Mouse (Mus musculus) liver, adult 2 months (tissue): ENCODE results near the gene Slc35b2. TPM values are rescaled to one million over a fixed set of nuclear protein-coding genes. Genes with fewer than 3 reads are reported as not detected.

ENCODE experiments used
- DNase-seq: peaks from one replicate; pipeline ENCODE4 v3.0.0-alpha.2; 2011; ENCODE audit warnings: low read depth, low spot score; ENCODE audit errors: extremely low read depth
- H3K27ac ChIP-seq: fragments of 200-500 bp; replicated peaks from 2 replicates; pipeline ENCODE4 v1.5.1; 2012; ENCODE audit warnings: low read depth, mild to moderate bottlenecking, control low read depth, inconsistent platforms, low read length; ENCODE audit not compliant: insufficient read depth
- H3K27me3 ChIP-seq: fragments of 200-500 bp; 2 replicates; pipeline ENCODE4 v1.6.1; 2012; ENCODE audit warnings: mild to moderate bottlenecking, moderate library complexity, low read length, inconsistent platforms; ENCODE audit not compliant: control insufficient read depth, insufficient read depth
- H3K36me3 ChIP-seq: fragments of 200-500 bp; 2 replicates; pipeline ENCODE4 v1.6.1; 2012; ENCODE audit warnings: low read length, inconsistent platforms; ENCODE audit not compliant: control insufficient read depth, insufficient read depth
- H3K4me1 ChIP-seq: fragments of 200-500 bp; 2 replicates; pipeline ENCODE4 v1.6.1; 2011; ENCODE audit warnings: low read length; ENCODE audit not compliant: control insufficient read depth, insufficient read depth
- H3K4me3 ChIP-seq: fragments of 200-500 bp; 2 replicates; pipeline ENCODE4 v1.5.1; 2011; ENCODE audit warnings: low read depth, mild to moderate bottlenecking, control low read depth, low read length, moderate library complexity; ENCODE audit not compliant: insufficient read depth
- H3K79me2 ChIP-seq: fragments of 200-500 bp; 2 replicates; pipeline ENCODE4 v1.6.1; 2012; ENCODE audit warnings: inconsistent platforms, mild to moderate bottlenecking, low read length, moderate library complexity; ENCODE audit not compliant: control insufficient read depth, insufficient read depth
- H3K9ac ChIP-seq: fragments of 200-500 bp; 2 replicates; pipeline ENCODE4 v1.6.1; 2012; ENCODE audit warnings: low read depth, mild to moderate bottlenecking, control low read depth, inconsistent platforms, low read length
- CTCF ChIP-seq: fragments of 200-500 bp; IDR thresholded peaks from 2 replicates; pipeline ENCODE4 v1.5.1; 2011; ENCODE audit warnings: low read depth, low read length, control low read depth
- POLR2A ChIP-seq: fragments of 200-500 bp; IDR thresholded peaks from 2 replicates; pipeline ENCODE4 v1.6.1; 2011; ENCODE audit warnings: low read length, control low read depth; ENCODE audit not compliant: insufficient read depth; ENCODE audit errors: extremely low read depth
- WGBS: fragments of 180-500 bp; shearing (Covaris S2); methylation state at CpG from one replicate; pipeline ENCODE4 v1.1.7; 2018; 5-methylcytosine and 5-hydroxymethylcytosine counted together
- polyA plus RNA-seq: library from polyadenylated mRNA; depleted of rRNA; stranded (reverse); fragments of >200 nt; gene quantifications from 2 replicates; pipeline ENCODE4 v1.2.3, GENCODE M21; 2012
- total RNA-seq: library from RNA; depleted of rRNA; stranded (reverse); fragments of >200 nt; gene quantifications from 2 replicates; pipeline ENCODE4 v1.2.3, GENCODE M21; 2014

The Slc35b2 gene
- total and polyA plus RNA-seq, 2 experiments: 45.9 to 69.7 TPM

DNA sequence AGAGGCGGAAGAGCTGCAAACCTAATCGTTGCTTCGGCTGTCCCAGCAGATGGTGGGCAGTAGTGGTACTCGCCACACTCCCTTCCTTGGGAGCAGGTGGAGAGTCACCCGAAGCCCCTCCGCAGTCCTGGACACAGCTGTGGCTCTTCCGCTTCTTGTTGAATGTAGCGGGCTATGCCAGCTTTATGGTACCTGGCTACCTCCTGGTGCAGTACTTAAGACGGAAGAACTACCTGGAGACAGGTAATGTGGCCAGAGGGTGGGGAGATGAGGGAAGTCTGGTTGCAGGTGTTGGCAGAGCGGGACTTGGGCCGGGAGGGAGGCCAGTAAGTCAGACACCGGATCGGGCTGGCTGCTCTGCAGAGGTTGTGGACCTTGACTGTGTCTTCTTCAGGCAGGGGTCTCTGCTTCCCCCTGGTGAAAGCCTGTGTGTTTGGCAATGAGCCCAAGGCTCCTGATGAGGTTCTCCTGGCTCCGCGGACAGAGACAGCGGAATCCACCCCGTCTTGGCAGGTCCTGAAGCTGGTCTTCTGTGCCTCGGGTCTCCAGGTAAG is 934 bp downstream of the Slc35b2 start:
- H3K9ac ChIP-seq: peak overlapping the region; percentile 95
- no peak for TF ChIP-seq CTCF
- no peak for TF ChIP-seq POLR2A
- WGBS: 16% methylated on average over 18 of the region's 18 CpGs
- H3K27me3 ChIP-seq: no peaks in the 10 kb centered on the region
- peak overlapping the region; percentile 55; the same call in 1 of the 2 replicates for H3K27ac ChIP-seq
- H3K36me3 ChIP-seq: peaks cover 26% of the 10 kb centered on the region
- H3K4me1 ChIP-seq: peaks cover 17% of the 10 kb centered on the region
- peak; percentile 31 for DNase-seq
- H3K79me2 ChIP-seq: peaks cover 5% of the 10 kb centered on the region
- H3K4me3 ChIP-seq: peak overlapping the region; percentile 86

DNA sequence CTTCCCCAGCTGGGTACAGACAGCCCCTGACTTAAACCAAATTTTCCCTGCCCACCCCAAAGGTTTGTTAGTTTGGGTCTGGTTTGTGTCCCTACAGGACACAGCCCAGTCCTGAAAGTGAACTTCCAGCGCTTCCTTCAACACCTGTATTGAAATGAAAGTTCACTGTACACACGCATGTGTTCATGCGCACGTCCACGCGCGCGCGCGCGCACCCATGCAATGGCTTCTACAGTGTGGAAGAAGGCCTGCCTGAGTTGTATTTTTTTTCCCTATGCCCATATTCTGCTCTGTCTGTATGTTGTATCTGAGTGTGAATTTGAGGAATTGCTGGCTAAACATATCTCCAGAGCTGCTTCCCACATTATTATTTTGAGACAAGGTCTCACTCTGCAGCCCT is 1.4 kb downstream of the Slc35b2 start:
- Histone ChIP-seq H3K4me1 (peaks cover 21% of the 10 kb centered on the region), H3K79me2 (peaks cover 5% of the 10 kb centered on the region), H3K9ac (no peak overlapping the region), H3K4me3 (no peak overlapping the region), H3K27me3 (no peaks in the 10 kb centered on the region), H3K36me3 (peaks cover 31% of the 10 kb centered on the region), H3K27ac (no peak overlapping the region)
- TF ChIP-seq CTCF (no peak), POLR2A (no peak)
- 88% methylated on average over 11 of the region's 11 CpGs for WGBS
- no peak for DNase-seq

GRCm38 (mm10) chr17:45566031-45566359 is 2.3 kb downstream of the Slc35b2 start:
- peaks cover 40% of the 10 kb centered on the region for H3K36me3 ChIP-seq
- peaks cover 5% of the 10 kb centered on the region for H3K79me2 ChIP-seq
- no peak overlapping the region for H3K27ac ChIP-seq
- peaks cover 27% of the 10 kb centered on the region for H3K4me1 ChIP-seq
- 87% methylated on average over 1 of the region's 1 CpGs for WGBS
- no peak overlapping the region for H3K9ac ChIP-seq
- TF ChIP-seq POLR2A (no peak), CTCF (no peak)
- no peak for DNase-seq
- H3K27me3 ChIP-seq: no peaks in the 10 kb centered on the region
- no peak overlapping the region for H3K4me3 ChIP-seq

- peak; percentile 73 for DNase-seq
These were observed 2.9 kb downstream of the Slc35b2 start for GRCm38 (mm10) chr17:45566360-45567161.

GRCm38 (mm10) chr17:45567162-45567601 is 3.5 kb downstream of the Slc35b2 start:
- WGBS: 45% methylated on average over 4 of the region's 4 CpGs
- peak; percentile 82 for DNase-seq
- no peak overlapping the region for H3K4me3 ChIP-seq
- peaks cover 30% of the 10 kb centered on the region for H3K4me1 ChIP-seq
- peak overlapping the region; percentile 70 for H3K27ac ChIP-seq
- no peaks in the 10 kb centered on the region for H3K27me3 ChIP-seq
- H3K9ac ChIP-seq: peak overlapping the region; percentile 16; the same call in 1 of the 2 replicates
- peaks cover 48% of the 10 kb centered on the region for H3K36me3 ChIP-seq
- H3K79me2 ChIP-seq: peaks cover 5% of the 10 kb centered on the region
- TF ChIP-seq CTCF (no peak), POLR2A (no peak)

More at GRCm38 (mm10) chr17:45566360-45567161, 2.9 kb downstream of the Slc35b2 start:
- H3K4me3 ChIP-seq: no peak overlapping the region
- no peak for TF ChIP-seq POLR2A
- no peak for TF ChIP-seq CTCF
- H3K4me1 ChIP-seq: peaks cover 30% of the 10 kb centered on the region
- H3K27ac ChIP-seq: peak overlapping the region; percentile 70
- peaks cover 5% of the 10 kb centered on the region for H3K79me2 ChIP-seq
- WGBS: 57% methylated on average over 18 of the region's 18 CpGs
- H3K9ac ChIP-seq: peak overlapping the region; percentile 16; the same call in 1 of the 2 replicates
- no peaks in the 10 kb centered on the region for H3K27me3 ChIP-seq
- peaks cover 46% of the 10 kb centered on the region for H3K36me3 ChIP-seq

DNA sequence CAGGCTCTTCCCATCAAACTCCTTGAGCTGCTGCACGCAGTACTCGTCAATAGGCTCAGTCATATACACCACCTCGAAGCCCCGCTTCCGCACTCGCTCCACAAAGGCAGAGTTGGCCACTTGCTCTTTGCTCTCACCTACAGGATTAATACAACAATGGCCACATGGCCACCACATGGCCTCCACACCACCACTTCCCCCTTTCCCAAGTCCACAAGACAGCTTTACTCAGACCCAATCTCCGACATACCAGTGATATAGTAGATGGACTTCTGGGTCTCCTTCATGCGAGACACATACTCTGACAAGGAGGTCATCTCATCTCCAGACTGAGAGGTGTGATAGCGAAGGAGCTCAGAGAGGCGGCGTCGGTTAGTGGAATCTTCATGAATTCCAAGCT is 5.3 kb downstream of the Slc35b2 start:
- Histone ChIP-seq H3K27ac (no peak overlapping the region), H3K9ac (no peak overlapping the region), H3K4me1 (peaks cover 30% of the 10 kb centered on the region), H3K4me3 (no peak overlapping the region), H3K79me2 (peaks cover 12% of the 10 kb centered on the region), H3K27me3 (no peaks in the 10 kb centered on the region), H3K36me3 (peaks cover 48% of the 10 kb centered on the region)
- DNase-seq: peak; percentile 34
- TF ChIP-seq CTCF: no peak
- TF ChIP-seq POLR2A: no peak
- 86% methylated on average over 12 of the region's 12 CpGs for WGBS
